Mouse (Mus musculus): ENCODE data around the gene Bbs9.

DNA sequence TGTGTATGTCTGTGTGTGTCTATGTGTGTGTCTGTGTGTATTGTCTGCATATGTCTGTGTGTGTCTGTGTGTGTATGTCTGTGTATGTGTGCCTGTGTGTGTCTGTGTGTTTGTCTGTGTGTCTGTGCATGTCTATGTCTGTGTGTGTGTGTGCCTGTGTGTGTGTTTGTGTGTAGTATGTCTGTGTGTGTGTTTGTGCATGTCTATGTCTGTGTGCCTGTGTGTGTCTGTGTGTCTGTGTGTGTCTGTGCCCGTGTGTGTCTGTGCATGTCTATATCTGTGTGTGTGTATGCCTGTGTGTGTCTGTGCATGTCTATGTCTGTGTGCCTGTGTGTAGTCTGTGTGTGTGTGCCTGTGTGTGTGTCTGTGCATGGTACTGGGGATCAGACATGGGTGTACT lies 30.4 kb upstream of the Bbs9 start:
- no peak for TF ChIP-seq CTCF (IDR thresholded peaks at IDR 0.05; ENCODE audit: control insufficient read depth, insufficient read depth, low read length)
- TF ChIP-seq POLR2A (IDR thresholded peaks at IDR 0.05; ENCODE audit: borderline replicate concordance, control insufficient read depth, low read depth, low read length) = no peak
